Mouse (Mus musculus): ENCODE data around the gene Commd4.
"Not testable (repeated sequence)": the region's sequence is repeated elsewhere in the genome, so short reads cannot be mapped to it uniquely, and the experiment has no call there.

Gene Commd4

GRCm38 (mm10) chr9:57158013-57158470 is at the start of gene Commd4:
Commd4 (minus strand) TSS chr9:57158331.
- DNase-seq (ENCODE audit: low read depth) = peak; percentile 92

- DNase-seq (ENCODE audit: low read depth) = no peak
Observed at GRCm38 (mm10) chr9:57206896-57207295, 48.8 kb upstream of the Commd4 start.

- not testable (repeated sequence) for DNase-seq (ENCODE audit: low read depth)
Observed at GRCm38 (mm10) chr9:57203571-57203970, 45.4 kb upstream of the Commd4 start.

- DNase-seq (ENCODE audit: low read depth) = no peak
Observed at GRCm38 (mm10) chr9:57202981-57203380, 44.9 kb upstream of the Commd4 start.

GRCm38 (mm10) chr9:57197414-57197813 is 39.3 kb upstream of the Commd4 start:
- no peak for DNase-seq (ENCODE audit: low read depth)

GRCm38 (mm10) chr9:57196708-57197107 is 38.6 kb upstream of the Commd4 start:
- no peak for DNase-seq (ENCODE audit: low read depth)

- DNase-seq (ENCODE audit: low read depth) = no peak
Observed at GRCm38 (mm10) chr9:57168411-57168810, 10.3 kb upstream of the Commd4 start.

GRCm38 (mm10) chr9:57166173-57166572 is 8.0 kb upstream of the Commd4 start:
- DNase-seq (ENCODE audit: low read depth) = no peak

- DNase-seq (ENCODE audit: low read depth) = no peak
Observed at GRCm38 (mm10) chr9:57163137-57163536, 5.0 kb upstream of the Commd4 start.

GRCm38 (mm10) chr9:57162496-57162895 is 4.4 kb upstream of the Commd4 start:
- DNase-seq (ENCODE audit: low read depth) = no peak

GRCm38 (mm10) chr9:57158506-57158905 is 375 bp upstream of the Commd4 start:
- no peak for DNase-seq (ENCODE audit: low read depth)

GRCm38 (mm10) chr9:57157499-57157898 is 632 bp downstream of the Commd4 start:
- peak; percentile 81 for DNase-seq (ENCODE audit: low read depth)

- DNase-seq (ENCODE audit: low read depth) = peak; percentile 8
Observed at GRCm38 (mm10) chr9:57156823-57157222, 1.3 kb downstream of the Commd4 start.

GRCm38 (mm10) chr9:57156383-57156782 is 1.7 kb downstream of the Commd4 start:
- DNase-seq (ENCODE audit: low read depth) = peak; percentile 5

GRCm38 (mm10) chr9:57152331-57152730 is 5.8 kb downstream of the Commd4 start:
- no peak for DNase-seq (ENCODE audit: low read depth)

GRCm38 (mm10) chr9:57150192-57150591 is 7.9 kb downstream of the Commd4 start:
- DNase-seq (ENCODE audit: low read depth) = no peak

GRCm38 (mm10) chr9:57149021-57149420 is 9.1 kb downstream of the Commd4 start:
- peak; percentile 30 for DNase-seq (ENCODE audit: low read depth)

- peak; percentile 92 for DNase-seq (ENCODE audit: low read depth)
Observed at GRCm38 (mm10) chr9:57148144-57148878, 9.8 kb downstream of the Commd4 start, which contains the start of gene Neil1. Neil1 (minus strand) TSS chr9:57148305.

- no peak for DNase-seq (ENCODE audit: low read depth)
Observed at GRCm38 (mm10) chr9:57147205-57148143, 10.7 kb downstream of the Commd4 start.

- DNase-seq (ENCODE audit: low read depth) = no peak
Observed at GRCm38 (mm10) chr9:57146451-57147066, 11.6 kb downstream of the Commd4 start.

GRCm38 (mm10) chr9:57144830-57145229 is 13.3 kb downstream of the Commd4 start:
- DNase-seq (ENCODE audit: low read depth) = no peak

GRCm38 (mm10) chr9:57143212-57143611 is 14.9 kb downstream of the Commd4 start:
- DNase-seq (ENCODE audit: low read depth) = no peak

All from naive thymus-derived CD4-positive, alpha-beta T cell, adult 2 months (primary cell).